Mouse (Mus musculus) gastrocnemius, adult 2 months (tissue): Measurements from ENCODE around the gene Bcas3. TPM values are rescaled to one million over a fixed set of nuclear protein-coding genes. Genes with fewer than 3 reads are reported as not detected.

Experiments
- DNase-seq: peaks from one replicate; pipeline ENCODE4 v3.0.0; 2022
- H3K27ac ChIP-seq: fragments of 200-600 bp; 2 replicates; pipeline ENCODE4 v1.8.1; 2022; ENCODE audit warnings: mild to moderate bottlenecking
- H3K4me3 ChIP-seq: fragments of 200-600 bp; 2 replicates; pipeline ENCODE4 v1.8.1; 2022; ENCODE audit warnings: mild to moderate bottlenecking, moderate library complexity
- CTCF ChIP-seq: fragments of 200-600 bp; IDR thresholded peaks from 2 replicates; pipeline ENCODE4 v1.8.1; 2022; ENCODE audit warnings: antibody characterized with exemption, mild to moderate bottlenecking, moderate library complexity
- intact Hi-C: fragments of 180-260 bp; cut with DNase I; formaldehyde crosslinking; loops from one replicate; pipeline ENCODE4 v1.15.1; 2025
- total RNA-seq, 2 experiments: library from RNA; stranded (reverse); gene quantifications; 2 replicates each; pipeline ENCODE4 v1.2.3; 2021

Gene Bcas3
- total RNA-seq, 2 experiments from 2014 or later: 39.6 to 46.6 TPM

- DNase-seq: peak; percentile 64
- Histone ChIP-seq H3K27ac (peak overlapping the region; percentile 41; the same call in 1 of the 2 replicates), H3K4me3 (no peak overlapping the region)
- TF ChIP-seq CTCF: peak; percentile 17; the same call in 1 of the 2 replicates
- intact Hi-C loops: no loop called here
Measured at GRCm38 (mm10) chr11:85729725-85730124, 376.8 kb downstream of the Bcas3 start.

GRCm38 (mm10) chr11:85732462-85733012, 379.6 kb downstream of the Bcas3 start:
- intact Hi-C loops: no loop called here
- H3K4me3 ChIP-seq: no peak overlapping the region
- no peak for TF ChIP-seq CTCF
- H3K27ac ChIP-seq: no peak overlapping the region
- no peak for DNase-seq

GRCm38 (mm10) chr11:85733577-85733976, 380.6 kb downstream of the Bcas3 start:
- DNase-seq: peak; percentile 66
- Histone ChIP-seq H3K27ac (peak overlapping the region; percentile 29; the same call in 1 of the 2 replicates), H3K4me3 (no peak overlapping the region)
- intact Hi-C loops: no loop called here
- peak; percentile 69 for TF ChIP-seq CTCF

GRCm38 (mm10) chr11:85734317-85735211, 381.6 kb downstream of the Bcas3 start:
- TF ChIP-seq CTCF: no peak

GRCm38 (mm10) chr11:85737227-85737626, 384.3 kb downstream of the Bcas3 start:
- DNase-seq: no peak
- no peak for TF ChIP-seq CTCF
- peak overlapping the region; percentile 77 for H3K27ac ChIP-seq
- H3K4me3 ChIP-seq: no peak overlapping the region
- intact Hi-C loops: no loop called here

More at GRCm38 (mm10) chr11:85734317-85735211, 381.6 kb downstream of the Bcas3 start:
- H3K4me3 ChIP-seq: no peak overlapping the region
- DNase-seq: no peak
- H3K27ac ChIP-seq: no peak overlapping the region
- intact Hi-C loops: no loop called here

- Histone ChIP-seq H3K4me3 (no peak overlapping the region), H3K27ac (peak overlapping the region; percentile 77)
- intact Hi-C loops: no loop called here
- DNase-seq: no peak
- TF ChIP-seq CTCF: no peak
Measured at GRCm38 (mm10) chr11:85737893-85738292, 384.9 kb downstream of the Bcas3 start.

- peak overlapping the region; percentile 77 for H3K27ac ChIP-seq
- no peak for DNase-seq
- H3K4me3 ChIP-seq: no peak overlapping the region
- intact Hi-C loops: no loop called here
- TF ChIP-seq CTCF: no peak
Measured at GRCm38 (mm10) chr11:85738585-85738984, 385.6 kb downstream of the Bcas3 start.

GRCm38 (mm10) chr11:85739266-85739977, 386.5 kb downstream of the Bcas3 start:
- no peak for TF ChIP-seq CTCF
- intact Hi-C loops: no loop called here
- Histone ChIP-seq H3K27ac (peak overlapping the region; percentile 77), H3K4me3 (peak overlapping the region; percentile 46)
- DNase-seq: peak; percentile 55

- no peak for TF ChIP-seq CTCF
- H3K4me3 ChIP-seq: no peak overlapping the region
- intact Hi-C loops: no loop called here
- no peak for DNase-seq
- no peak overlapping the region for H3K27ac ChIP-seq
Measured at GRCm38 (mm10) chr11:85746373-85746772, 393.4 kb downstream of the Bcas3 start.

- no peak for DNase-seq
- intact Hi-C loops: no loop called here
- Histone ChIP-seq H3K27ac (no peak overlapping the region), H3K4me3 (no peak overlapping the region)
- TF ChIP-seq CTCF: no peak
Measured at GRCm38 (mm10) chr11:85748891-85749290, 395.9 kb downstream of the Bcas3 start.

GRCm38 (mm10) chr11:85751171-85751570, 398.2 kb downstream of the Bcas3 start:
- TF ChIP-seq CTCF: no peak
- H3K4me3 ChIP-seq: no peak overlapping the region
- DNase-seq: no peak
- no peak overlapping the region for H3K27ac ChIP-seq
- intact Hi-C loops: no loop called here

GRCm38 (mm10) chr11:85754631-85755502, 401.9 kb downstream of the Bcas3 start:
- intact Hi-C loops: no loop called here
- TF ChIP-seq CTCF: no peak
- DNase-seq: no peak
- Histone ChIP-seq H3K27ac (no peak overlapping the region), H3K4me3 (no peak overlapping the region)
